Mouse (Mus musculus): ENCODE data around the gene Prcd.

DNA sequence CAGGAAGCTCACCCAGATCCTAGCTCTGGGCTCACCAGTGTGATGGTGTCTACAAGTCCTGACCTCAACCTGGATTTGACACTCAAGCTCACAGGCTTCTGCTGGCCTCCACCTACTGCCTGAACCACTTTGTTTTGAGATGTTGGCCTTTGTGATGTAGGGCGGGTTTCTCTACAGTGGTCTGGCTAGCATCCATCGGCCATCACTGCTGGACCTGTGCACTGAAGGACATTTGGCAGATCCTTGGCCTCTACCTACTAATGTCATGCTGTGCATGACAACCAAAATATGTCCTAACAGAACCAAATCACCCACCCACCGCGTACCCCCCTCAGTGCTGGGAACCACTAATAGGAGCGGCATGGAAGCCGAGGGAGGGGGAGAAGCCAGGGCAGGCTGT is 25.8 kb downstream of the Prcd start:
- no peak for TF ChIP-seq EP300 (IDR thresholded peaks at IDR 0.05)
- no peak for TF ChIP-seq CTCF (IDR thresholded peaks at IDR 0.05)
